Mouse (Mus musculus): ENCODE measurements at regions not wholly inside any gene's neighbourhood (a gene's known extent, or its start where the extent isn't known, plus 50 kb on each side); places are given as distances from the start of the nearest gene placed in this dataset.

GRCm38 (mm10) chr13:31223016-31223415 lies 249.0 kb downstream of the Gm5447 start:
- no peak for DNase-seq (ENCODE audit: low spot score in 2 of 2)

DNA sequence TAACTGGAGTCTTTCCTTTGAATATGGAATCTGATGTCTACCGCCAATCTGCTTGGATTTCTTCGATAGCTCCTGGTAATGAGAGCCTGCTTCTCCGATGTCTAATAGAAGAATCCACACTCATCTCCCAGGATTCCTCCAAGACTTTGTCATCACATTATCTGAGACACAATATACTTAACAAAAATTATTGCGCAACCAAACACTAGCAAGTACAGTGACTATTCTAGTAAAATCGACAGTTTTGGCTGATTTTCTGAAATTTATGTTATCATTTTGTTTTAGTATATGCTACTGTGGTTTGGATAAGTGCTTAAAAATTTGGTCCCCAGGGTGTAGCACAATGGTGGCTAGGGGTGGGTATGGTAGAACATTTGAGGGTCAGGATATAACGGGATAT lies 266.5 kb downstream of the Gm5447 start:
- no peak for DNase-seq (ENCODE audit: low spot score in 2 of 2)

DNA sequence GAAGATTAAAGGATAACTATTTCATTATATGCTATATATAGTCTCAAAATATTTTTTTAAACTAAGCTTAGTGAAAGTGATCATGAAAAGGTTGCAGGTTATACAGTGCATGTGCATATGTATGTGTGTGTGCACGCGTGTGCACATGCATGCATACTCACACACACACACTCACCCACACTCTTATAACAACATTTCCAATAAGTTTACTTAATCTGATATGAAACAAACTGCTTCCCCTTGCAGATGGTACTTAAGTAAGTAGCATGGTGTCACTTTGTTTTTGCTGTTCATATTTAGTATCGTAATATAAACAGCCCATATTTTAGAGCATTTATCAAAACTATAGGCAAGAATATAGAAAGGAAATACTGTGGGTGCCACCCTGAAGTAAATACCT lies 275.0 kb downstream of the Gm5447 start:
- DNase-seq (ENCODE audit: low spot score in 2 of 2): no peak

DNA sequence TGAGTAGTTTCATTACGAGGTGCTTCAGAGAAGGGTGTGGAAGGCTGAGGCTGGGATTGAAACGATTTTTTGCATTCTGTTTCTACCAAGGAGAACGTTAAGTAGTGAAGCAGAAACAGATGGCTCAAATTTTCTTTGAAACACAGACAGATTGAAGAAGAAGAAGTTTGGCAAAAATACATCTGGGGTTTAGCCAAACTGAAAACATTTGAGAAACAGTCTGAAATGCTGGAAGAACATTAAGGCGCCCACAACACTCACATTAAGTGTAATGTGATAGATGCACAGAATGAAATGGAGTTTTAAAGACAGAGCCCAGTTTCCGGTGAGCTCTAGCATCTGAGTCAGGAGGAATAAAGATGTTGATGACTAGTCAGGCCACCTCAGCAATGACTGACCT lies 275.5 kb downstream of the Gm5447 start:
- peak; percentile 16 to 64 for DNase-seq (ENCODE audit: low spot score in 2 of 2)

GRCm38 (mm10) chr13:31254016-31254415 lies 280.0 kb downstream of the Gm5447 start:
- DNase-seq (ENCODE audit: low spot score in 2 of 2): no peak

GRCm38 (mm10) chr13:31254744-31255143 lies 280.7 kb downstream of the Gm5447 start:
- no peak for DNase-seq (ENCODE audit: low spot score in 2 of 2)

DNA sequence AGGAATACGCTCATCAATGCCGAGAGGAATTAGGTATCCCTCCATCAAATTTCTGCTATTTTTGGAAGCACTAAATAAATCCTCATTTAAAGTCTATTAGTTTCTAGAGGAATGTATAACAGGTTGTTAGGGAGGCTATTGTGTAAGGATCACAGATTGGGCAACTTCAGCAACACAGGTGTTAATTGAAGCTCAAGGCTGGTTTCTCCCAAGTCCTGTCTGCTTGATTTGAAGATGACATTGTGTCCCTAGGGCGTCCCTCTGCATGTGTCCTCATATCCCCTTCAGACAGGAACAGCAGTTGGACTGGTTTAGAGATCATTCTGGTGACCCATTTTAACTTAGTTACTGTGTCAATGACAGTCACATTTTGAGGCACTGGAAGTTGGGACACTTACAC lies 281.5 kb downstream of the Gm5447 start:
- DNase-seq (ENCODE audit: low spot score in 2 of 2): no peak

DNA sequence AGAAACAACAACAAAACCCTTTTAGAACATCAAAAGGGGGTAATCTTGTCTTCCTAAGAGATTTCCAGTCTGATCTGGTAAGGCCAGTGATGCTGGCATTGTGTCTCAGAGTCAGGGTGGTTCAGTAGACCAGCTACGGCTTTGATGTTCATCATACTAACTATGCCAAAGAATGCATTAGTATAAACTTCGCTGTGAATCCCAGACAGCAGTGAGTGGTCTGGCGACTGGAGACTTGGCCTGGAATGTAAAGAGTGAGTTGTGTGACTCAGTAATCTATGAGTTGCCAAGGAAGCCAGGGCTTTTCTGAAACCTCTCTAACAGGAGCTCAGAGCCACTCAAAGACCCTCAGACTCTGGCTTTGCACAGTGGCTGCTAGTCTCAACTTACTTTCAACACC lies 288.1 kb upstream of the Foxq1 start:
- no peak for DNase-seq (ENCODE audit: low spot score in 2 of 2)

DNA sequence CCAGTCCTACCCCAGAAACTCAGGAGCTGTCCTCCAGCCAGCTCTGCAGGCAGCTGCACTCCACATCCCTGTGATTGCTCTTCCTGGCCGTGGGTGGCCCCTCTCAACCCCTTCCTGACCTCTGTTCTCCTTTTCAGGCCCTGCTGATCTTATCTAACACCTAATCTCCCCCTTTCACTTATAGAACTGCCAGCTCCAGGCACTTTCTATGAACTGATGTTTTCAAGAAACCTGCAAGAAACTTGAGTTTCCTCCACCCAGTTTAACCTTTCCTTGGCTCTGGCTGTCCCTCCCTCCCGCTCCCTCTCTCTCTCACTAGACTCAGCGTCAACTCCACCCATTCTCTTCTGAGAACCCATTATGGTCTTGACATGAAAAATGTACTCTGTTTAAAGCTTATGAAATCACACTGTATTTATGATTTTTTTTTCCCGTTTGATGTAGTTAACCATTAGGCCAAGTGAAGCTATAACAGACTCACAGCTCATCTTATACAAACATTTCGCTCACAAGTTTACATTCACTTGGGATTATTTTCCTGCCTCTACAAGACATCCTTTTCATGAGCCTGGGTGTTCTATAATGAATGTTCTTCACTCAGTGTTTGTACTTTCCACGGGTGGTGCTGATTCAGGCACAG lies 279.8 kb upstream of the Foxq1 start:
- no peak for DNase-seq (ENCODE audit: low spot score in 2 of 2)

DNA sequence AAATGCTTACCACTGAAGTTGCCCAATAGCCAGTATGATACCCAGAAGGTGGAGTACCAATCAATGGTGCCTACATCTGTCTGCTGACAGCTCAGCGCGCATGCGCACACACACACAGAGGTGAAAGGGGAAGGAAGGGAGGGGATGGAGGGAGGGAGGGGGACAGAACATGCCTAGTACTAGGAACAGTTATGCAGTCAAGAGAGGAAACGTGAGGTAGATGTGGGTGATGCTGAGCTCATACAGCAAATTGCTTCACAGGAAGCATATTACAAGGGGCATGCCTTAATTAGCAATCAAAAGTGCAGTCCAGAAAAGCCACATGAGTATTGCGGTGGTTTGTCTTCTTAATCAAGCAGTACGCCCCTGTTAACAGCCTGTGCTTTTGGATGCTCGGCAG lies 265.3 kb upstream of the Foxq1 start:
- no peak for DNase-seq (ENCODE audit: low spot score in 2 of 2)

- no peak for DNase-seq (ENCODE audit: low spot score in 2 of 2)
Observed at GRCm38 (mm10) chr13:31292584-31293387, 263.1 kb upstream of the Foxq1 start.

DNA sequence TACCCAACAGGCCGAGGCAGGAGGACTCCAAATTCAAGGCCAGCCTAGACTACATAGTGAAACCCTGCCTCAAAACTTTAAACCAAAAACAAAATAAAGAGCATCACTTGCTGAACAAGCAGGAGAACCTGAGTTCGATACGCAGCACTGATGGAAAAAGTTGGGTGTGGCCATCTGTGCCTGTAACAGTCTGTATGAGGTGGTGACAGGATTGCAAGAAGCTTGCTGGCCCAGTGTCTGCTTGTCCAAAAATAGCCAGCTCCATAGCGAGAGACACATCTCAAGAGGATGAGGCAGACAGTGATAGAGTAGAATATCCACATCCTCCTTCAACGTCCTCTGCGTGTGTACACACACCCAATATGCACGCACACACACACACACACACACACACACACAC lies 261.9 kb upstream of the Foxq1 start:
- DNase-seq (ENCODE audit: low spot score in 2 of 2): no peak

DNA sequence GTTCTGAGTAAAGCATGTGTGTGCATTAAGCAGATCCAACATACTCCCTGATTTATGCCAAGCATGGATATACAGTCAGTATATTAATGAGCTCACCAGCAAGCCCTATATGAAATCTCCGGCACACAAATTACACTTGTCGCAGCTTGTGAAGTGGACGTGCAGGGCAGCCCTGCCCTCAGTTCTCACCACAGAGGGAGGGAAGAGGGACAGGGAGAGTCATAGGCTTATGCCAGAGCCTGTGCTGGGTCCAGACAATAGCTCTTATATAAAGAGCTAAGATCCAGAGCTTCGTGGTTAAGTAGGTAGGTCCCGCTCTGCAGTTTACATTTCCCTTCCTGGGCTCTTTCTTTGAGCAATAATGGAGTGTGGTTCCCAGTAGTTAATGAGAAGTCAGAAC lies 252.7 kb upstream of the Foxq1 start:
- no peak for DNase-seq (ENCODE audit: low spot score in 2 of 2)

GRCm38 (mm10) chr13:31304286-31304865 lies 251.6 kb upstream of the Foxq1 start:
- DNase-seq (ENCODE audit: low spot score in 2 of 2): no peak

DNA sequence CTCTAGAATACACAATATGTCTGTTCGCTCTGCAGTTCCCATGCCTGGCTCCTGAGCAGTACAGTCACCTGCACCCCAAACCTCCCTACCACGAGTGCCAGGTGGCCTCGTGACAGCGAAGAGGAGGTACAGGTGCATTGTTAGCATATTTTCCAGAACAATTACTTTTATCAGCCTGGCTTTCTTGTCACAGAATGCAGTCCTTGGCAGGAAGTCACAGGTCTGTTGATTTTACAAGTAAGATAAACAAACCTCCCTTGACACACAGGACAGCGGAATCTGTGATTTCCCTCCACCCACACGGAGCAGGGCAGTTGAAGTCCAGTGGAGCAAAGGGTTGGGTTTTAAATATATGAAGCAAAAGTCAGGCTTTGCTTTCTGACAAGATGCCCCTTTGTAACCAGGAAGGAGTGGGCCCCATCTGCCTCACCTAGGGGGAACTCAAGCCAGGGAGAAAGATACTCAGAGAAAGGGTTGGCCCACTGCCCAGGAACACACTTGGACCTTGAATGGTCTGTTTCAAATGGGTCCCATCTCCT lies 246.8 kb upstream of the Foxq1 start:
- no peak for DNase-seq (ENCODE audit: low spot score in 2 of 2)

DNA sequence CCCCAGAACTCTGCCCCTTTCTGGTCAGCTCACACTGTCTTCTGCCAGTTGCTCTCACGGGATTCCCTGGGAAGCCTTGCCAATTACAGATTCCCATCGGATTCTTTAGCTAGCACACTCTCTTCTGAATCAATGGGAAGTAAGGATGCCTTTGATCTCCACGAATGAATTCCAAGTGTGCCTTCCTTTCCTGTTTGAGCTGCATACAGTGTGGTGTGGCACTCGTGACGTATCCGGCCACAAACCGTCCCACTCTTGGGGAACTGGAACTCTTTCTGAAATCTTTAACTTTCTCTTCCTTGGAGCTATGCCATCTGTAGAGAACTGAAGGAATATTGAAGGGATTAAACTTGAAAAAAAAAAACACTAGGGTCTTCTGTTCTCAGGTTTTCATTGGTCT lies 243.2 kb upstream of the Foxq1 start:
- DNase-seq (ENCODE audit: low spot score in 2 of 2): no peak

DNA sequence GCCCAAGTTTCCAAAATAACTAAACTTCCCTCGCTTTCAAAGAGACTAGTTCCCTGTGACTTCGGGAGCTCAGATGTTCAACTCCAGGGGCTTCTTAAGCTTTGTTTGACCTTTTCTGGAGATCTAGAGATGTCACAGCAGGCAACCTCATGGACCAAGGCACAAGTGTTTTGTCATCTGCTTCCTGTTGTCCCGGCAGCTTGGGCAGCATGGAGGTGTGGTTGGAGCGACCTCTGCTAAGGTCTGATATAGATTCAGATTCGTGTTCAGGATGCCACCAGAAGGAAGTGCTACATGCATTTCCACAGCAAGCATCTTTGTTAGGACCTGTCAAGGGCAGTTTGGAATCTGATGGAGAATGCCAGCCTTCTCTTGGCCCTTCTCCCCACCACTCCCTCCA lies 242.1 kb upstream of the Foxq1 start:
- DNase-seq (ENCODE audit: low spot score in 2 of 2): no peak

GRCm38 (mm10) chr13:31317066-31317465 lies 238.9 kb upstream of the Foxq1 start:
- no peak for DNase-seq (ENCODE audit: low spot score in 2 of 2)

DNA sequence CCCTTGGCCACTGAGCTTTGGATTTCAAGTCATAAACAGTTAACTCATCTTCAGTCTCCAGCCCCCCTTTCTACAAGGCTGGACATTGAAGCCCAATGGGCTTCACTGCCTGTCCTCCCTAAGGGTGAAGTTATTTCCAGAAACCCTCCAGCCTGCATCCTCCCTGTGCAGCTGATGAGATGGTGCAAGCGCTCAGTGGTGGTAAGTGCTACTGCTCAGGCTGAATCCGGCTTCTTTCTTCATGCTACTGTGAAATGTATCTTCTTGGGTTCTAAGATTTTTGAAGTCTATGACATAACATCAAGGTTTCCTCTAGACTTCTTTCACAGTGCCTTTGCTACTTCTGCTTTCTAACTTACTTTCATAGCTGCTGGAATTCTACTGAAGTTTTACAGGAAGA lies 237.9 kb upstream of the Foxq1 start:
- DNase-seq (ENCODE audit: low spot score in 2 of 2): no peak

DNA sequence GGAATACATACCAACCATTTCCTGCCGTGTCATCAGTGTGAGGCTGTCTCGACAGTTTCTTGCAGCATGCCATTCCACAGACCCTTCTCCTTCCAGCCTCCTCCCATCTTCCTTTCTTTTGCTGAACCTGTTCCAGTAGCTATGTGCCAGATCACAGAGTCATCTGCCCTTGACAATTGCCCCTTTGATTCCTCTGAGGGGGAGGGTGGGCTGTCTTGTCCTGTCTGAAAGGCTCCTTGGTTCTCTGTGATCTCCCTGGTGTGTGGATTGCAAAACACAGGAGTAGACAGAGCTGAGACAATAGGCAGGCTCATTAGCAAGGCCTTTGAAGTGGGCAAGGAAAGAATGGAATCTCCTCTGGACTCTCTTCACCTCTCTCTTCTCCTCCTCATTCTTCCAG lies 234.5 kb upstream of the Foxq1 start:
- DNase-seq (ENCODE audit: low spot score in 2 of 2): no peak

DNA sequence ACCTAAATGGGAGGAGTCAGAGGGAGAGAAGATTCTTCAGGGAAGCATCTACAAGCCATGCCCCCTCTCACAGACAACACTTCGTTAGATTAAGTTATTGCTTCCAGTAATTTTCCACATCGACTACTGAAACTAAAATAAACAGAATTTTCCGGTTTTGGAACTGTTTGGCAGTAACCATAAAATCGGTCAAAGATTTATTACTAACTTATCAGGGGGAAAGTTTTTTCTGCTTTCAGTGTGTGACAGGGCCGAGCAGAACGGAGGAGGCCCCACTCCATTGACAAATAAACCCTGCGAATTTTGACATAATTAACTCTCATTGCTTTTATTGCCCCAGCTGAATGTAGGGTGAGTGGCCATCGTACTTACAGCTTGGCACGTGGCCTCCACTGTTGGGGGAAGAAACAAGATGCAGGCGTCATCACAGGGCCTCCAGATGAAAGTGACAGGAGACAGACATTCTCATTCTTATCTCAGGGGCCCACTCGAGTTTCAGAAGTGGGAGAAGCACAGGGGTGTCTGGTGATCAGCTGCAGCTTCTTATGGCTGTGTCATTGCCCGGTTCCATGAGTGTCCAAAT lies 229.6 kb upstream of the Foxq1 start:
- no peak for DNase-seq (ENCODE audit: low spot score in 2 of 2)

DNA sequence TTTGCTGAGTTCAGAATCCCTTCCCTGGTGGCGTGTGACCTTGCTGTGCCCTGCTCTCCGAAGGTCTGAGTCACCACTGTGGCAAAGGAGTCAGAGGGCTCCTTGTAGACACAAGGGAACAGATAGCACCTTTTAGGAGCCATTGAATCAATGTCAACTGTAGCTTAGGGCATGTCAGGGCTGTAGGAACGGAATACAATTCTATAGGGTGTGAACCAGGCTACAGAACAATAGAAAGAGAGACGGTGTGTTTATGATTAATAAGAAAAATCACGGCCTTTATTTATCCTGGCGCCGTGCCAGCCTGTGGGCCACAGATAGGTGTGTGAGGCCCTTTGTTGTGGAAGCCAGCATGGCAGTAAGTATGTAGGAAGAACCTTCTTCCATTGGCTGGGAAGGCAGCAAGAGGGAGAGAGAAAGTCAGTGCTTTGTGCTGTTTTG lies 228.4 kb upstream of the Foxq1 start:
- no peak for DNase-seq (ENCODE audit: low spot score in 2 of 2)
